Mouse (Mus musculus) stomach, postnatal 0 days (tissue): ENCODE measurements at regions not wholly inside any gene's neighbourhood (a gene's known extent, or its start where the extent isn't known, plus 50 kb on each side); places are given as distances from the start of the nearest gene placed in this dataset.
A peak's percentile ranks its signal among the peaks of the same experiment; 100 is the strongest.
"Not testable (repeated sequence)": the region's sequence is repeated elsewhere in the genome, so short reads cannot be mapped to it uniquely, and the experiment has no call there.

ENCODE experiments used
- ATAC-seq: fragments of 200-750 bp; cut with Nextera tagmentation; 2 replicates; pipeline ENCODE4 v1.8.0; 2017; ENCODE audit not compliant: low FRiP score, low TSS enrichment
- DNase-seq: peaks from one replicate; pipeline ENCODE4 v3.0.0-alpha.2; 2016; ENCODE audit warnings: low spot score
- H3K27ac ChIP-seq: fragments of 300-500 bp; sonication (generic); replicated peaks from 2 replicates; pipeline ENCODE4 v1.5.1; 2014; ENCODE audit warnings: mild to moderate bottlenecking, control low read depth
- H3K27me3 ChIP-seq: fragments of 300-500 bp; sonication (generic); 2 replicates; pipeline ENCODE4 v1.6.1; 2014; ENCODE audit warnings: low read length; ENCODE audit not compliant: control insufficient read depth, insufficient read depth
- H3K36me3 ChIP-seq: fragments of 300-500 bp; sonication (generic); 2 replicates; pipeline ENCODE4 v1.6.1; 2014; ENCODE audit warnings: low read length, mixed read lengths; ENCODE audit not compliant: control insufficient read depth, insufficient read depth
- H3K4me1 ChIP-seq: fragments of 300-500 bp; sonication (generic); replicated peaks from 2 replicates; pipeline ENCODE4 v1.6.1; 2014; ENCODE audit warnings: antibody characterized with exemption; ENCODE audit not compliant: control insufficient read depth, insufficient read depth
- H3K4me2 ChIP-seq: fragments of 300-500 bp; sonication (generic); replicated peaks from 2 replicates; pipeline ENCODE4 v1.6.1; 2014; ENCODE audit warnings: low read depth, mild to moderate bottlenecking, control low read depth, moderate library complexity
- H3K4me3 ChIP-seq: fragments of 300-500 bp; sonication (generic); 2 replicates; pipeline ENCODE4 v1.5.1; 2014; ENCODE audit warnings: low read depth, low read length, control low read depth
- H3K9ac ChIP-seq: fragments of 300-500 bp; sonication (generic); 2 replicates; pipeline ENCODE4 v1.6.1; 2014; ENCODE audit warnings: mild to moderate bottlenecking, low read length, control low read depth, mixed read lengths
- H3K9me3 ChIP-seq: fragments of 300-500 bp; sonication (generic); 2 replicates; pipeline ENCODE4 v1.6.1; 2016; ENCODE audit warnings: low read length; ENCODE audit not compliant: control insufficient read depth
- CTCF ChIP-seq: IDR thresholded peaks from 2 replicates; pipeline ENCODE4 v1.5.1; 2016; ENCODE audit warnings: antibody characterized with exemption, low read depth, mild to moderate bottlenecking, moderate library complexity
- EP300 ChIP-seq: optimal IDR thresholded peaks from 2 replicates; pipeline ENCODE3; 2016; ENCODE audit warnings: antibody characterized with exemption
- WGBS: fragments of 180-500 bp; shearing (Covaris S2); extraction: QIAGEN DNeasy Blood & Tissue Kit; methylation state at CpG from one replicate; pipeline ENCODE4 v1.1.7; 2014; 5-methylcytosine and 5-hydroxymethylcytosine counted together

DNA sequence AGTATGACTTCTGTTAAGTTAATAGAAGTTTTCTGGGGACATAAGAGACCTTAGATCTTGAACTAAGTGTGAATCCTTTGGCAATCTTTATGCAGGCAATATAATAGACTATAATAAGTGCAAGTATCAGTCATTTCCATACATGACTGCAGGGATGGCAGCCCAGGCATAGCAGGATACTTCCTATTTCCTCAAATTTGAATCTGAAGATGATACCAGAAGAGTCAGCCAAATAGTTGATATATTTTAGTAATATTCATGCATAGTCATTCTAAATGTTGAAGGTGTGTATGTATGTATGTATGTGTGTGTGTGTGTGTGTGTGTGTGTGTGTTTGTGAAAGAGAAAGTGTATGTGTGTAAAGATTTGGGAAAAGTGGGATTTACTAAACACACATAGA, 64.3 kb downstream of the Prl2c2 start:
- H3K9me3 ChIP-seq, H3K4me2 ChIP-seq, H3K9ac ChIP-seq, H3K27me3 ChIP-seq, H3K36me3 ChIP-seq, ATAC-seq, DNase-seq, H3K27ac ChIP-seq, H3K4me3 ChIP-seq, H3K4me1 ChIP-seq: not testable (repeated sequence)

DNA sequence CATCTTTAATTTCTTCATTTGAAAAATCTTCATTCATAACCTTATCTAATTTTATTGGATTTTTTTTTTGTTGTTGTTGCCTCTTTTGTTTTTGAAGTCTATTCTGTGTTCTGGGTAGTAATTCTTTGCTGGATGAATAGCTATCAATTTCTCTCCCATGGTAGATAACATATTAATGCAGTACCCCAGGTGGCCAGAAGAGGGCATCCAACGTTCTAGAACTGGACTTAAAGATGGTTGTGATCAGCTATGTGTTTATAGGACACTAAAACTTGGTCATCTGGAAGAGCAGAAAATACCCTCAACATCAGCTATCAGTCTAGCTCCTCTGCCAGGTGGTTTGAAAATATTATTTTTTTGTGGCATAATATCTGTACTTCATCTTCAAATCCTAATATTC, 70.1 kb downstream of the Prl2c2 start:
- H3K27me3 ChIP-seq, ATAC-seq, H3K4me3 ChIP-seq, H3K4me1 ChIP-seq, H3K27ac ChIP-seq, H3K4me2 ChIP-seq, H3K36me3 ChIP-seq, H3K9ac ChIP-seq, DNase-seq: not testable (repeated sequence)
- TF ChIP-seq CTCF, result peak; percentile 52
- 1% methylated on average over 1 of the region's 1 CpGs for WGBS
- H3K9me3 ChIP-seq, result peaks cover 20% of the 10 kb centered on the region

GRCm38 (mm10) chr13:12931907-12932617, 73.1 kb downstream of the Prl2c2 start:
- H3K9ac ChIP-seq, ATAC-seq, H3K27me3 ChIP-seq, H3K27ac ChIP-seq, DNase-seq, H3K36me3 ChIP-seq, H3K4me2 ChIP-seq, H3K4me3 ChIP-seq, H3K4me1 ChIP-seq: not testable (repeated sequence)
- peaks cover 40% of the 10 kb centered on the region for H3K9me3 ChIP-seq
- WGBS, result 84% methylated on average over 15 of the region's 15 CpGs
- peak; percentile 41 for TF ChIP-seq CTCF

- 77% methylated on average over 5 of the region's 5 CpGs for WGBS
- DNase-seq, result no peak
- TF ChIP-seq CTCF (no peak), EP300 (no peak)
- Histone ChIP-seq H3K4me1 (no peaks in the 10 kb centered on the region), H3K4me3 (no peak overlapping the region), H3K9ac (no peak overlapping the region), H3K27me3 (no peaks in the 10 kb centered on the region), H3K27ac (no peak overlapping the region), H3K9me3 (peaks cover 48% of the 10 kb centered on the region), H3K4me2 (no peak overlapping the region), H3K36me3 (no peaks in the 10 kb centered on the region)
- no peak for ATAC-seq
These were observed 74.6 kb downstream of the Prl2c2 start for GRCm38 (mm10) chr13:12930566-12930965.

- H3K27me3 ChIP-seq, result no peaks in the 10 kb centered on the region
- no peak overlapping the region for H3K4me3 ChIP-seq
- peaks cover 48% of the 10 kb centered on the region for H3K9me3 ChIP-seq
- no peak overlapping the region for H3K4me2 ChIP-seq
- no peak overlapping the region for H3K9ac ChIP-seq
- ATAC-seq (no peak), DNase-seq (no peak)
- H3K27ac ChIP-seq, result no peak overlapping the region
- WGBS, result 89% methylated on average over 5 of the region's 5 CpGs
- no peak for TF ChIP-seq CTCF
- TF ChIP-seq EP300, result no peak
- H3K36me3 ChIP-seq, result no peaks in the 10 kb centered on the region
- no peaks in the 10 kb centered on the region for H3K4me1 ChIP-seq
These were observed 75.4 kb downstream of the Prl2c2 start for GRCm38 (mm10) chr13:12929806-12930205.

- TF ChIP-seq CTCF (no peak), EP300 (no peak)
- Histone ChIP-seq H3K4me3 (no peak overlapping the region), H3K27ac (no peak overlapping the region), H3K9me3 (peaks cover 48% of the 10 kb centered on the region), H3K36me3 (no peaks in the 10 kb centered on the region), H3K4me2 (no peak overlapping the region), H3K27me3 (no peaks in the 10 kb centered on the region), H3K4me1 (no peaks in the 10 kb centered on the region), H3K9ac (no peak overlapping the region)
- 89% methylated on average over 15 of the region's 15 CpGs for WGBS
- DNase-seq (no peak), ATAC-seq (no peak)
These were observed 77.4 kb downstream of the Prl2c2 start for GRCm38 (mm10) chr13:12927587-12928345.
